Mouse (Mus musculus): Measurements from ENCODE around the gene Foxred1. TPM values are rescaled to one million over a fixed set of nuclear protein-coding genes. Genes with fewer than 3 reads are reported as not detected.
A peak's percentile ranks its signal among the peaks of the same experiment; 100 is the strongest.

Foxred1 gene
- polyA plus RNA-seq, 1 experiment from 2014 or later, result 38.3 TPM

DNA sequence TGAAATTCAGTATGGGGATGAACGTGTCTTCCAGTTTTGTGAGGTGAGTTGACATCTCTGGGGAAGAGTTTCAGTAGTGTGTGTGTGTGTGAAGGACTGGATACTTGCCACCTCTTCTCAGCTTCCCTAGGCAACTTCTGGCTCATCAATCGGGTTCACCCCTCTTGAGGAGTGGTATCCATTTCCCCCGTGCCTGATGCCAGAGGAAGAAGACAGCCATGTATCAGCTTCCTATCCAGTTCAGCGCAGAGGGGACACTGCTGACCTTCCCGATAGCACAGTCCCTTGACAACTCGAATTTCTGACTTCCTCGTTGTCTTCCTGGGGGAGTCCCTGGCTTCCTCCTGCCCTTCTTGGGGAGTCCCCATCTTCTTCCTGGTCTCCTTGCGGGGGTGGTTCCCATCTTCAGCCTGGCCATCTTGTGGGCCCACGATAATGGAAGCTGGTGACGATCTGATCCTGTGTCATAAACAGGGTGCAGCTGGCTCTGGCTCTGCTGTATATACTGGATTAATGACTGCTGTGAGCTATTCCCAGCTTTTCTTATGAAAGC lies 23.4 kb downstream of the Foxred1 start:
- peaks cover 45% of the 10 kb centered on the region for H3K36me3 ChIP-seq
- no peak overlapping the region for H3K4me3 ChIP-seq
- no peak overlapping the region for H3K9ac ChIP-seq
- H3K4me1 ChIP-seq, result no peaks in the 10 kb centered on the region
- H3K9me3 ChIP-seq (replicated peaks), result no peaks in the 10 kb centered on the region
- ATAC-seq, result no peak
- WGBS (ENCODE audit: insufficient replicate concordance), result 77% methylated on average over 10 of the region's 10 CpGs
- no peaks in the 10 kb centered on the region for H3K27me3 ChIP-seq (replicated peaks)
- H3K27ac ChIP-seq, result no peak overlapping the region
- no peak overlapping the region for H3K4me2 ChIP-seq

DNA sequence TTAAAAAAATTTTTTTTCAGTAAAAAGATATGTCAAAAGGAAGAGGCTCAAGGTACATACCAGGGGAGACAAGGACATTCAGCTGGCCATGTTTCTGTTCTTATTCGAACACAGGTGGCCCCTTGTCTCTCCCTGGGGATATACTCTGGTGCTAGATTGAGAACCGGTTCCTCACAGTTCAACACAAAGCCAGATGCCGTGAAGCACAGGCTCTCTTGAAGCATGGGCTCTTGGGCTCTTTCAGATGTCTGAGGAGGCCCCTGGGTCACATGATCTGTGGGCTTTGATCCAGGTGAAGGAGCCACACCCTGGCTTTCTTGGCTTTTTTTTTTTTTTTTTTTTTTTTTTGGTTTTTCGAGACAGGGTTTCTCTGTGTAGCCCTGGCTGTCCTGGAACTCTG lies 24.4 kb downstream of the Foxred1 start:
- ATAC-seq, result no peak
- no peak overlapping the region for H3K4me3 ChIP-seq
- 71% methylated on average over 4 of the region's 4 CpGs for WGBS (ENCODE audit: insufficient replicate concordance)

GRCm38 (mm10) chr9:35183359-35183758 lies 27.5 kb downstream of the Foxred1 start:
- Histone ChIP-seq H3K4me3 (no peak overlapping the region), H3K9ac (no peak overlapping the region), H3K4me1 (no peaks in the 10 kb centered on the region), H3K4me2 (no peak overlapping the region), H3K27ac (no peak overlapping the region), H3K9me3 (replicated peaks) (no peaks in the 10 kb centered on the region), H3K27me3 (replicated peaks) (no peaks in the 10 kb centered on the region), H3K36me3 (peaks cover 17% of the 10 kb centered on the region)
- ATAC-seq, result no peak
- WGBS (ENCODE audit: insufficient replicate concordance), result 27% methylated on average over 5 of the region's 5 CpGs

More for the DNA sequence above, 24.4 kb downstream of the Foxred1 start:
- Histone ChIP-seq H3K4me2 (no peak overlapping the region), H3K27me3 (replicated peaks) (no peaks in the 10 kb centered on the region), H3K4me1 (no peaks in the 10 kb centered on the region), H3K36me3 (peaks cover 42% of the 10 kb centered on the region), H3K9ac (no peak overlapping the region), H3K27ac (no peak overlapping the region), H3K9me3 (replicated peaks) (no peaks in the 10 kb centered on the region)

- 45% methylated on average over 2 of the region's 2 CpGs for WGBS (ENCODE audit: insufficient replicate concordance)
- no peak overlapping the region for H3K9ac ChIP-seq
- no peaks in the 10 kb centered on the region for H3K9me3 ChIP-seq (replicated peaks)
- H3K27me3 ChIP-seq (replicated peaks), result no peaks in the 10 kb centered on the region
- H3K4me1 ChIP-seq, result no peaks in the 10 kb centered on the region
- H3K4me2 ChIP-seq, result no peak overlapping the region
- ATAC-seq, result no peak
- no peak overlapping the region for H3K4me3 ChIP-seq
- H3K36me3 ChIP-seq, result peaks cover 11% of the 10 kb centered on the region
- H3K27ac ChIP-seq, result no peak overlapping the region
Measured at GRCm38 (mm10) chr9:35182832-35183231, 28.0 kb downstream of the Foxred1 start.

GRCm38 (mm10) chr9:35176124-35176659 lies 34.7 kb downstream of the Foxred1 start:
- H3K4me2 ChIP-seq, result peak overlapping the region; percentile 74
- no peaks in the 10 kb centered on the region for H3K27me3 ChIP-seq (replicated peaks)
- ATAC-seq, result no peak
- 44% methylated on average over 14 of the region's 14 CpGs for WGBS (ENCODE audit: insufficient replicate concordance)
- H3K36me3 ChIP-seq, result peaks cover 5% of the 10 kb centered on the region
- H3K4me3 ChIP-seq, result peak overlapping the region; percentile 68
- H3K27ac ChIP-seq, result peak overlapping the region; percentile 84
- no peaks in the 10 kb centered on the region for H3K9me3 ChIP-seq (replicated peaks)
- H3K9ac ChIP-seq, result peak overlapping the region; percentile 70
- H3K4me1 ChIP-seq, result peaks cover 37% of the 10 kb centered on the region

GRCm38 (mm10) chr9:35175251-35176123 lies 35.4 kb downstream of the Foxred1 start, which contains the start of gene Dcps:
TSS of gene Dcps (minus strand) at chr9:35176061.
- Histone ChIP-seq H3K36me3 (peaks cover 12% of the 10 kb centered on the region), H3K27me3 (replicated peaks) (no peaks in the 10 kb centered on the region), H3K9me3 (replicated peaks) (no peaks in the 10 kb centered on the region), H3K27ac (peak within 1 kb of the TSS; percentile 84), H3K9ac (peak within 1 kb of the TSS; percentile 70), H3K4me1 (peaks cover 37% of the 10 kb centered on the region), H3K4me2 (peak within 1 kb of the TSS; percentile 74), H3K4me3 (peak within 1 kb of the TSS; percentile 68)
- under 1% methylated on average over 38 of the region's 38 CpGs for WGBS (ENCODE audit: insufficient replicate concordance)
- ATAC-seq, result peak; percentile 98

DNA sequence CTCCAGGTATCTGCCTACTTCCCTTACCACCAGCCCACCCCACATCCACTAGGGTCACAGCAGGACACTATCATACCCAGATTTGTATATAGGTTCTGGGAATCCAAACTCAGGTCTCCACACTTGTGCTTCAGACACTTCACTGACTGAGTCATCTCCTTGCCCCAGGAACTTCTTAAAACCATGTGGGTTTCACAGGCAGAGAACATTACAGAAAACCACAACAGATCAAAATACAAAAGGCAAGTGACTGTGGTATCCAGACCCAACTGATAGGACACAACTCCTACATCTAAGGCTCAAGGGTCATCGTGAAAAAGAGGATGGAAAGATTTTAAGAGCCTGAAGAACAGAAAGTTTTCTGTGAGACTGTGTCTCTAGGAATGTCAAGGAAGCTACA lies 37.5 kb downstream of the Foxred1 start:
- H3K4me1 ChIP-seq, result peaks cover 37% of the 10 kb centered on the region
- ATAC-seq, result no peak
- 55% methylated on average over 1 of the region's 1 CpGs for WGBS (ENCODE audit: insufficient replicate concordance)
- no peaks in the 10 kb centered on the region for H3K27me3 ChIP-seq (replicated peaks)
- no peak overlapping the region for H3K4me2 ChIP-seq
- H3K4me3 ChIP-seq, result no peak overlapping the region
- no peaks in the 10 kb centered on the region for H3K9me3 ChIP-seq (replicated peaks)
- peaks cover 33% of the 10 kb centered on the region for H3K36me3 ChIP-seq
- H3K27ac ChIP-seq, result no peak overlapping the region
- H3K9ac ChIP-seq, result no peak overlapping the region

DNA sequence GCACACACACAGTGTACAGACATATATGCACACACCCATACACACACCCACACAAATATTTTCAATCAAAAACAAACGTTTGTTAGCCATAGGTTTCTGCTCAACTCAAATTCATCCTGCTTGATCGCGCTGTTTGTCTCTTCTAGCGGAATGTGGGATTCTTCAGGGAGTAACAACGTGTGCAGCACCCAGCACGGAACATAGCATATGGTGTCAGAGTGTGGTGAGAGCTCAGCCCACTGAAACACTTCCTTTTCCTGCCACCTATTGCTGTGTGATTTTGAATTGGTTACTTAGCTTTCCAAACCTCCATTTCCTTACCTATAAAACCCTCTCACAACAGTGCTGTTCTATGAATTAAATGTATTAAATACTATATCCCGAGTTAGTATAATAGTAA lies 40.8 kb downstream of the Foxred1 start:
- Histone ChIP-seq H3K36me3 (peaks cover 52% of the 10 kb centered on the region), H3K4me1 (peaks cover 34% of the 10 kb centered on the region), H3K4me3 (no peak overlapping the region), H3K9me3 (replicated peaks) (no peaks in the 10 kb centered on the region), H3K9ac (no peak overlapping the region), H3K4me2 (no peak overlapping the region), H3K27ac (no peak overlapping the region), H3K27me3 (replicated peaks) (no peaks in the 10 kb centered on the region)
- no peak for ATAC-seq
- WGBS (ENCODE audit: insufficient replicate concordance), result 79% methylated on average over 7 of the region's 7 CpGs

GRCm38 (mm10) chr9:35166798-35167635 lies 43.8 kb downstream of the Foxred1 start:
- Histone ChIP-seq H3K9me3 (replicated peaks) (no peaks in the 10 kb centered on the region), H3K4me2 (no peak overlapping the region), H3K4me1 (peaks cover 12% of the 10 kb centered on the region), H3K27ac (peak overlapping the region; percentile 25), H3K36me3 (peaks cover 61% of the 10 kb centered on the region), H3K4me3 (no peak overlapping the region), H3K27me3 (replicated peaks) (no peaks in the 10 kb centered on the region), H3K9ac (no peak overlapping the region)
- 70% methylated on average over 9 of the region's 9 CpGs for WGBS (ENCODE audit: insufficient replicate concordance)
- ATAC-seq, result no peak

DNA sequence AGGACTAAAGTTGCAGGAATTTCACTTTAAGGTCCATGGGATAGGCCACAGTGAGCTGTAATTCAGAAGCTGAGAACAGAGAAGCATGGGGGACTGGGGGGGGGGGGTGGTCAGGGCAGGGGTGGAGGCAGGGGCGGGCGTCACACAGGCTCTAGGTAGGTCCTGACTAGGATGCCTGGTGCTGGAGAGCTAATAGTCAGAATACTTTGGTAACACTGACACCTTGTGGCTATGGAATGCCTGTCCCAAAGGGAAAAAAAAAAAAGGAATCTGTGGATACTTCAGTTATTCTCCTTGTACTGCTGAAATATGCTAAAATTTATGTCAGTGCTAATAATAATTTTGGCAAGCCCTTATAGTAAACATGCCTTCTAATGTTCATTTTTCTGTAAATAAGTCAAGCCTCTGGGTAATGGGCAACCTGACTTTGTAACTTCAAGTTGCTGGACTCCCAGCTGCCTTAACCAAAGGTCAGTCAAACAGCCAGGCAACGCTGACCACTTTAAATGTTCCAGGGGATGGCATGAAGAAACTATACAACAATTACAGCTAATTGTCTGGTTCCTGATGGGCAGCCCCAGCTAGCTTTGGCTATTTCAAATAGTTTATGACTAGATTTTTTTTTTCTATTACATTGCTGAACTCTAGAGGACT lies 44.6 kb downstream of the Foxred1 start:
- Histone ChIP-seq H3K4me1 (peaks cover 10% of the 10 kb centered on the region), H3K27ac (0 out of 2 replicates have a peak overlapping the region, but pooled peaks have one; percentile 25), H3K4me3 (no peak overlapping the region), H3K9me3 (replicated peaks) (no peaks in the 10 kb centered on the region), H3K9ac (no peak overlapping the region), H3K36me3 (peaks cover 59% of the 10 kb centered on the region), H3K27me3 (replicated peaks) (no peaks in the 10 kb centered on the region), H3K4me2 (no peak overlapping the region)
- WGBS (ENCODE audit: insufficient replicate concordance), result 55% methylated on average over 3 of the region's 3 CpGs
- 0 out of 2 replicates have a peak, but pooled peaks have one; percentile 36 for ATAC-seq

- no peak overlapping the region for H3K4me3 ChIP-seq
- no peak overlapping the region for H3K4me2 ChIP-seq
- WGBS (ENCODE audit: insufficient replicate concordance), result 57% methylated on average over 5 of the region's 5 CpGs
- peaks cover 10% of the 10 kb centered on the region for H3K4me1 ChIP-seq
- H3K36me3 ChIP-seq, result peaks cover 39% of the 10 kb centered on the region
- H3K9me3 ChIP-seq (replicated peaks), result no peaks in the 10 kb centered on the region
- H3K9ac ChIP-seq, result no peak overlapping the region
- no peak for ATAC-seq
- H3K27me3 ChIP-seq (replicated peaks), result no peaks in the 10 kb centered on the region
- H3K27ac ChIP-seq, result no peak overlapping the region
Measured at GRCm38 (mm10) chr9:35164142-35164874, 46.5 kb downstream of the Foxred1 start.
